Mouse (Mus musculus) urinary bladder, postnatal 4 days (tissue): ENCODE measurements around the gene Col11a2.
"Not testable (repeated sequence)": the region's sequence is repeated elsewhere in the genome, so short reads cannot be mapped to it uniquely, and the experiment has no call there.

ENCODE experiments used
- DNase-seq, 2 experiments: peaks; one replicate each; pipeline ENCODE4 v3.0.0; 2021 to 2022; ENCODE audit warnings: low spot score in 2 of 2

The Col11a2 gene

GRCm38 (mm10) chr17:34038878-34039561 lies at the start of gene Col11a2:
Gene Col11a2, plus strand, starts transcription at chr17:34039437.
- DNase-seq: no peak

GRCm38 (mm10) chr17:33991788-33992664 lies 47.2 kb upstream of the Col11a2 start:
- DNase-seq: no peak

DNA sequence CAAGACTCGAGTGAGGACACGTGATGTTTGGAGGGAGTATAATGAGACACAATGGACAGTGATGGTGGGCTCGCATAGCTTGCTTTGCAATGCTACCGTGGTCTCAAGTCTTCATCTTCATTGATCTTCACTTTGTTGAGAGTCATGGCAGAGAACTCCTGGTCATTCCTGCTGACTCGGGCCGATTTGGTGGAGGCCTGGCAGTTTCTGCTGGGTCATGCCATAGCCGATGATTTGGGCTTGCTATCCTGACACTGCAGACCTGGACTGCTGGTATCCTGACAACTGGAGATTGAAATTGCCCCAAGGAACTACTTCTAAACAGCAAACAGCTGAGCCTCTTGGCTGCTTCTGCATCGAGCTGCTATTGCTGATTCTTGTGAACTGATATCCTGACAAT lies 44.3 kb upstream of the Col11a2 start:
- no peak for DNase-seq

DNA sequence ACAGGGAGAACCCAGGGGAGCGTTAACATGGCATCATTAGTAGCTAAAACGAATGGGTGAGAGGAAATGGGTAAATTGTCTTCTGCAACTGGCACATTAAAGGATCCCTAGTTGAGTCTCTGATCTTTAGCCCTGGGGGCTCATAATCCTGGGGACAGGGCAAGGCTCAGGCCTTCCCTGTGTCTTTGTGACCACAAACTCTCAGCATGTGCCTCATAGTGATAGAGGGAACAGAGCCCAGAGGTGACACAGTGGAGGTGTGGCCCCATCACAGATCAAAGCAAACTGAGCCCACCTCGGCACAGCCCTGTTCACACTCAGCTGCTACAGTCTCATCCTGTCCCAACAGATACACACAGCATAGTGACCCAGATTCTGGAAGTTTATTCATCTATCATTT lies 43.6 kb upstream of the Col11a2 start:
- no peak for DNase-seq

- not testable (repeated sequence) for DNase-seq
Observed at GRCm38 (mm10) chr17:33997025-33997424, 42.2 kb upstream of the Col11a2 start.

DNA sequence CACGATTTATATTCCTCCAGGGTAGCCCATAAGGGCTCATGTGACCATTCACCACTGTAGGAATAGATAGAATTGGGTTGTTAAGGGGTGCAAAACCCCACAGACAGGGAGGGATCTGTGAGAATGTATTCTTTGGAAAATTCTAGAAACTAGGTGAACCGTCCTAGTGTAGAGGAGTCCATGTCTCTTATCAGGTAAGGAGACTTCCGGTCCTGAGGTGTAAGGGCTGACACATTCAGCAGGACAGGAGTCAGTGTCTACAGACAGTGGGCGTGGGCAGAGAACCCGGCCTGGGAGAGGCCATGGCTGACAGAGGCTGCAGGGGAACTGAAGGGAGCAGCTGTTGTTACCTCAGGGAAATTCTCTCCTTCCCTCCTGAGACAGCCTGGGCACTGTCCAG lies 40.5 kb upstream of the Col11a2 start:
- not testable (repeated sequence) for DNase-seq

- DNase-seq: no peak
Observed at GRCm38 (mm10) chr17:33999341-34000149, 39.7 kb upstream of the Col11a2 start.

DNA sequence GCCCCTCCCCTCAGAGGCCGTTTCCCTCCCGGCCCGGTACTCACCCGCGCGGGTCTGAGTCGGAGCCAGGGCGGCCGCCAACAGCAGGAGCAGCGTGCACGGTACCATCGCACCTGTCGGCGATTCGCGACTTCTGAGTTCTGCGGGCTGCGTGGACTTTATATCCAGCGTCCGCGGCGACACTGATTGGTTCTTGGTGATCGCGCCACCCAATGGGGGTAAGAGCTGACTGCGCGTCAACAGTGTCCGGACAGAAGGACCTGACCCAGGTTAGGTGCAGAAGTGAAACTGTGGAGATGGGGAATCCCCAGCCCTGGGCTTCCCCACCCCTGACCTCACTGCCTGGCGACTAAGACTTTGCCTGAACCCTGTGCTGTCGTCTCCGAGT lies 39.1 kb upstream of the Col11a2 start, which contains the start of gene H2-K1:
Gene H2-K1 (minus strand): TSS at position 198 of the 388 bp plus-strand sequence.
- DNase-seq: peak; percentile 76 to 87

- DNase-seq: not testable (repeated sequence)
Observed at GRCm38 (mm10) chr17:34000796-34001195, 38.4 kb upstream of the Col11a2 start.

DNA sequence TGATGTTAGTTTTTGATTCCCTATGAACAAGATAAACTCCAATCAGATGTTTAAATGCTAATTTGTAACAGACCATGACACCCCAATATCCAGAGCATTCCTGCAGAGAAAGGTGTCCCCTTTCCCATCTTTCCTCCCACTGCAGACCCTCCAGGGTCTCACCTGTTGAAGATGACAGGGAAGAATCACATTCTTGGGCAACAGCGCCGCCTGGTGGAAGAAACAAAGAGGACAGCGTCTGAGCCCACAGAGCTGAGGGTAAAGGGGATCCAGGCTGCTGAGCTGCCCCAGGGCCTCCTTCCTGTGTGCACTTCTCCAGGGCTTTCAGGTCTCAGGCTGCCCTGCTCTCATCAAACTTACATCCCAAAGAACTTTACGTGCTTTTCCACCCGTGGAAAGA lies 35.8 kb upstream of the Col11a2 start:
- DNase-seq: no peak

DNA sequence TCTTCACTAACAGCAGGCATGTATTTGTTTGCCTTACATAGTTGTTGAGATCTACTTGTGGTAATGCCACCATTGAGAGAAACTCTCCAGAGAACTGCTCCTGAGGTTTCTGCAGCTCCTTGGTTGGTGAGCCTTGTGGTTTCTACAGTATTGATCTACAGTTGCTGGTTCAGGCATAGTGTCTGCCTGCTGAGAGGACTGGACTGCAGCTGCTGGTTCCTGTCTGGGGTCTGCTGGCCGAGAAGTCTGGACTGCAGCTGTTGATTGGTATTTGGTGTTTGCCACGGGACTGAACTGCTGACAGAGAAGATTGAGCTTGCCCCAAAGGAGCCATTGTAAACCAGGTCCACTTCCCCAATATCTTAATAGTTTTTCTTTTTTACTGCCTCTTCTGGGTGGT lies 32.7 kb upstream of the Col11a2 start:
- no peak for DNase-seq

DNA sequence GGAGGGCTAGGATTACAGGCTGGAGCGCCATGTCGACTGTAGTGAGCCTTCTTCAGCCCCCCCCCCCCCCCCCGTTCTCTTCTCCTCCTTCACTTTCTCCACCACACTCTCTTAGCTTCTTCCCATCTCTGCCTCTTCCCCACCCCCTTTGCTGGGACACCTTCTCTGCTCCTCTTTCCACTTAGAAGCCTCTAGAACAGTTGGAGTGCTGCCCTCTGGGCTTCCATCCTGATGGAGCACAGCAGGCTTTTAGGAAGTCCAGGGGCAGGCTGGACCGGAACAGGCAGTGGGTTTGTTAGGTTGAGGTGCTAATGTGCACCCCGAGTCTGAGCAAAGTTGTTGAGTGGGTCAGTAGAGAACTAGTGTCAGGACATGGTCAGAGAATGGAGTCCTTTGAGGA lies 29.1 kb upstream of the Col11a2 start:
- no peak for DNase-seq

DNA sequence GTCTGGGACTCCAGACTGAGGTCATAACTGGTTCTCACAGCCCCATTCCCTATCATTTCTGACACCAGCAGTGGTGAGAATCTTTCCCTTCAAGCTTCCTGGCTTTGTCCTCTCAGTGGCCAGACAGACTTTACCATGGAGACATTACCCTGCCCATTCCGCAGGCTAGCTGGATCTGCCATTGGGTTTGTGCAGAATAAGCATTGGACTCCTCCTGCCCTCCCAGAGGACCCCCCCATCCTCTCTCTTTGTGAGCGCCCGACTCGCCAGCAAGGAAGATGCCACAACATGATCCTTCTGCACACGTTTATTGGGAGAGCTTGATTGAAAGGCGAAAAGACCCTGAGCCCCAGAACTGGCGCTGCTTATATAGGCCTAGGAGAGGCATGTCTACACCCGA lies 25.8 kb upstream of the Col11a2 start:
- DNase-seq: no peak

GRCm38 (mm10) chr17:34021539-34022413 lies 17.5 kb upstream of the Col11a2 start:
- no peak for DNase-seq

- no peak for DNase-seq
Observed at GRCm38 (mm10) chr17:34022414-34022783, 16.8 kb upstream of the Col11a2 start.

GRCm38 (mm10) chr17:34022987-34023386 lies 16.2 kb upstream of the Col11a2 start:
- no peak for DNase-seq

- DNase-seq: no peak
Observed at GRCm38 (mm10) chr17:34023678-34024077, 15.6 kb upstream of the Col11a2 start.

- peak; percentile 84 to 89 for DNase-seq
Observed at GRCm38 (mm10) chr17:34024317-34024821, 14.9 kb upstream of the Col11a2 start, which contains the start of gene Ring1. Gene Ring1, minus strand, starts transcription at chr17:34024680.

GRCm38 (mm10) chr17:34024861-34025755 lies 14.1 kb upstream of the Col11a2 start:
- DNase-seq: no peak

GRCm38 (mm10) chr17:34025756-34026151 lies 13.5 kb upstream of the Col11a2 start:
- DNase-seq: no peak
